Mouse (Mus musculus) erythroblast, embryonic 14.5 days (primary cell): Measurements from ENCODE around the gene Asap3.

Experiments
- GATA1 ChIP-seq: IDR thresholded peaks from 2 replicates; pipeline ENCODE4 v1.6.1; 2012; ENCODE audit warnings: low read length, inconsistent platforms, mixed read lengths
- TAL1 ChIP-seq: IDR thresholded peaks from 3 replicates; pipeline ENCODE4 v1.6.1; 2012; ENCODE audit warnings: low read length, inconsistent platforms, mixed read lengths

GRCm38 (mm10) chr4:136177244-136177611 lies 28.9 kb upstream of the Asap3 start:
- TF ChIP-seq TAL1 (no peak), GATA1 (no peak)
